Mouse (Mus musculus): ENCODE results near the gene Clip1. TPM values are rescaled to one million over a fixed set of nuclear protein-coding genes. Genes with fewer than 3 reads are reported as not detected.

Gene Clip1
- polyA plus RNA-seq, 1 experiment = 78.2 TPM

DNA sequence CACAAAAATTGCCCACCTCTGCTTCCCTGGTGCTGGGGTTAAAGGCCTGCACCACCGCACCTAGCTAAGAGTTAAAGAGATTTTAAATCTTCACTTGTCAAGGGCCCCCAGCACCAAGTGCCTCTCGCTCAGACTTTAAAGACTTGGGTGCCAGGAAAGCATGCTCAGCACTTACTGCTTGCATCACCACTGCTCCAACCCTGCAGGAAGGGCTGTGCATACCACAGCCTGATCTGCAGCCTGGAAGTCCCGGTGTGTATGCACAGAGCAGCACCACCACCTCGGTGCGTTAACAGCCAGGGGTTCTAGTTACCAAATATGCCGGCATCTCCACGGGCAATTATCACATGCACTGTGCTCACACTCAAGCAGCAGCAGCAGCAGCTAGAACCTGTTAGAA, 26.8 kb downstream of the Clip1 start:
- peaks cover 12% of the 10 kb centered on the region for H3K4me1 ChIP-seq (ENCODE audit: control insufficient read depth, insufficient read depth, low read length)
- no peak for TF ChIP-seq CTCF (IDR thresholded peaks at IDR 0.05; ENCODE audit: extremely low read depth, insufficient read depth, low read length)
- no peak for TF ChIP-seq POLR2A (IDR thresholded peaks at IDR 0.05; ENCODE audit: extremely low read depth, insufficient read depth, low read length)

DNA sequence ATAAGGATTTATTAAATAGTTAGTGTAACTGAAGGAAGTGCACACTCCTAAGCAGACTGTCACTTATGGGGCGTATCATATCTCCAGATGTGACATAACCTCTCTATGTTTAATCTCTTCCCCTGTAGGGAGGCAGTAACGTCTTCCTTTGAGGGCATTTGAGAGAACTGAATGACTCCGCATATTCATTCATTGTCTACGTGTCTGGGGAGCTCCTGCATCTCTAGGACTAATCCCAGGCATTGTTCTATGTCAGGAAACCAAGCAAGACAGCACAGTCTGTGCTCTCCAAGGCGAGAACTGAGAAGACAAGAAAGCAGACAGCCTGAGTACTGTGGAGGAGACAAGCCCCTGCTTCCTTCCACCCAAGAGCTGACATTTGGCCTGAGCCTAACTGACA, 29.5 kb downstream of the Clip1 start:
- Histone ChIP-seq H3K4me3 (ENCODE audit: insufficient read depth, low read length) (no peak overlapping the region), H3K27ac (ENCODE audit: insufficient read depth, low read length) (no peak overlapping the region), H3K4me1 (ENCODE audit: control insufficient read depth, insufficient read depth, low read length) (no peaks in the 10 kb centered on the region)
- TF ChIP-seq CTCF (IDR thresholded peaks at IDR 0.05; ENCODE audit: extremely low read depth, insufficient read depth, low read length) = no peak
- no peak for TF ChIP-seq POLR2A (IDR thresholded peaks at IDR 0.05; ENCODE audit: extremely low read depth, insufficient read depth, low read length)

More for the DNA sequence above, 26.8 kb downstream of the Clip1 start:
- no peak overlapping the region for H3K27ac ChIP-seq (ENCODE audit: insufficient read depth, low read length)
- H3K4me3 ChIP-seq (ENCODE audit: insufficient read depth, low read length) = no peak overlapping the region

DNA sequence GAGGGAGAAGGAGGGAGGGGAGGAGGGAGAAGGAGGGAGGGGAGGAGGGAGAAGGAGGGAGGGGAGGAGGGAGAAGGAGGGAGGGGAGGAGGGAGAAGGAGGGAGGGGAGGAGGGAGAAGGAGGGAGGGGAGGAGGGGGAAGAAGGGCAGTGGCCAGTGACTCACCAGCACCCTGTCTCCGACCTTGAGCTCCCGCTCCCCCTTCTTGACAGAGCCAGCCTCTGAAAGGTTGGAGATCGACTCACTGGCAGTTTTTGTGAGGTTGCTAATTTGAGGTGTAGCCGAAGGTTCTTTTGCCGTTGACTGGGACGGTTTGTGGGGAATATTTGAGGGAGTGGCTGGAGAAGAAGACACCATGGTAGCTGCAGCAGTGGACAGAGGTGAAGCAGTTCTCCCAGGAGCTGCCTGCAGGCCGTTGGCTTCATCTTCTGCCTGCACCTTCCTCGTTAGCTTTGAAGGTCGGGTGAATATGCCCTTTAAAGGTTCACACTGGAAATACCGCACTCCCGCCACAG, 31.1 kb downstream of the Clip1 start:
- H3K27ac ChIP-seq (ENCODE audit: insufficient read depth, low read length) = no peak overlapping the region
- TF ChIP-seq CTCF (IDR thresholded peaks at IDR 0.05; ENCODE audit: extremely low read depth, insufficient read depth, low read length) (no peak), POLR2A (IDR thresholded peaks at IDR 0.05; ENCODE audit: extremely low read depth, insufficient read depth, low read length) (no peak)

DNA sequence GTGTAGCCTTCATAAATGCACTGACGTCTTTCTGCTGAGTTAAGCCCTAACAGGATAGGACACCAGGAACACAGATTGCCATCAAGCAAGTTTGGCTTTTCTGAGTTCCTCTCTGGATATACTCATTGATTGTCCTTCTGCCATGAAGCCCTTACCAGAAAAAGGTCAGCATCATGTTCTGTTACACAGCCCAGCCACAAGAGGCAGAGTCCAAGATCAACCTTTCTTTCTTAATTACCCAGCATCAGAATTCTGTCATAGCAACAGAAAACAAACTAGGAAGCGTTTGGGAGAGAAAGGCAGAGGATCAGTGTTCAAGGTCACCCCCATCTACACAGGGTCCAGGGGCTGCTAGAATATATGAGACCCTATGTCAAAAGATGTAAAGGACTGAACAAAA, 33.6 kb downstream of the Clip1 start:
- TF ChIP-seq CTCF (IDR thresholded peaks at IDR 0.05; ENCODE audit: extremely low read depth, insufficient read depth, low read length) (no peak), POLR2A (IDR thresholded peaks at IDR 0.05; ENCODE audit: extremely low read depth, insufficient read depth, low read length) (no peak)
- H3K4me3 ChIP-seq (ENCODE audit: insufficient read depth, low read length) = no peak overlapping the region
- no peak overlapping the region for H3K27ac ChIP-seq (ENCODE audit: insufficient read depth, low read length)
- no peaks in the 10 kb centered on the region for H3K4me1 ChIP-seq (ENCODE audit: control insufficient read depth, insufficient read depth, low read length)

More for the DNA sequence above, 31.1 kb downstream of the Clip1 start:
- no peaks in the 10 kb centered on the region for H3K4me1 ChIP-seq (ENCODE audit: control insufficient read depth, insufficient read depth, low read length)
- H3K4me3 ChIP-seq (ENCODE audit: insufficient read depth, low read length) = no peak overlapping the region

DNA sequence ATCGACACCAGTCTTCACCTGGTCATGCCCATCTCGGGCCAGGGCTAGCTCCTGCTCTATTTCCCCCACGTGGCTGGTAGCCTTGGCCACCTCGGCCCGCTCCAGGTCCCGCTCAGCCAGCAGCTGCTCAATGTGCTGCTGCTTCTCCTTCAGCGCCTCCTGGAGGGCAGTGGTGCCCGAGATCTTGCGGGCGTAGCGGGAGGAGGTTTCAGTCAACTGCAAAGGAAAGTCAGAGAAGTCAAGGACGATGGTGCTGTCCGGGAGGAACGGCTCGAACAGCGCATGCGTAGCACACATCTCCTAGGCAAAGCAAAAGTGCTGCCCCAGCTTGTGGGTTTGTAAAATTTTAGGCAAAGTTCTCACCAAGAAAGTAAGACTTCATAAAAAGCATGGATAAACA, 42.0 kb downstream of the Clip1 start:
- no peak overlapping the region for H3K27ac ChIP-seq (ENCODE audit: insufficient read depth, low read length)
- no peak overlapping the region for H3K4me3 ChIP-seq (ENCODE audit: insufficient read depth, low read length)
- H3K4me1 ChIP-seq (ENCODE audit: control insufficient read depth, insufficient read depth, low read length) = no peaks in the 10 kb centered on the region
- TF ChIP-seq CTCF (IDR thresholded peaks at IDR 0.05; ENCODE audit: extremely low read depth, insufficient read depth, low read length) (no peak), POLR2A (IDR thresholded peaks at IDR 0.05; ENCODE audit: extremely low read depth, insufficient read depth, low read length) (no peak)

DNA sequence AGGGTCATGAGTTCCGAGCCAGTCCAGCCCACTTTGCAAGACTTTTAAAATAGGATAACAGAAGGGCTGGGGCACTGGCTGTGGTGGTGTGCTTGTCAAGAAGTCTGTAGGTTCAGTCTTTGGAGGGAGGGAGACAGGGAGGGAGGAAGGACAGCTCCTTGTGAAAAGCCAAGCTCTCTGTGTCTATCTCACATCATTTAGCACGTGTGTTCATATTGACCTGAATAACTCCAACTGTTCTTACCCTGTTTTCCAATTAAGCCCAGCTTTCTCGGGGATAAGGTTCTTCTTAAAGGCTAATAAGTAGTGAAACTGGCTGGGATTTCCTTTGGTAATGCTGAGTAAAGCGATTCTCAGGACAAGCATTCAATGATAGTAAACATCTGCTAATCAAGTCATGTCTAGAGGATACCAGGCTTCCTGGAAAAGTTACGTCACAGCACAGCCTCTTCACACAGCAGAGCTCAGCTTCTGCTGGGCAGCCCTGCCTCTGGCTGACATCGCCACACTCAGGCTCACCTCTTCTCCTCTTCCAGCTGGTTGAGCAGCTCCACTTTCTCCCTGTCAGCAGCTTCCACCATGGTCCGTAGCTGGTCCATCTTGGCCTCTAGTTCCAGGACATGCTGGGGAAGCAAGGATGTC, 43.0 kb downstream of the Clip1 start:
- TF ChIP-seq CTCF (IDR thresholded peaks at IDR 0.05; ENCODE audit: extremely low read depth, insufficient read depth, low read length) (no peak), POLR2A (IDR thresholded peaks at IDR 0.05; ENCODE audit: extremely low read depth, insufficient read depth, low read length) (no peak)
- Histone ChIP-seq H3K4me1 (ENCODE audit: control insufficient read depth, insufficient read depth, low read length) (no peaks in the 10 kb centered on the region), H3K27ac (ENCODE audit: insufficient read depth, low read length) (no peak overlapping the region), H3K4me3 (ENCODE audit: insufficient read depth, low read length) (no peak overlapping the region)

GRCm38 (mm10) chr5:123640181-123640580, 44.2 kb downstream of the Clip1 start:
- no peaks in the 10 kb centered on the region for H3K4me1 ChIP-seq (ENCODE audit: control insufficient read depth, insufficient read depth, low read length)
- no peak overlapping the region for H3K27ac ChIP-seq (ENCODE audit: insufficient read depth, low read length)
- TF ChIP-seq POLR2A (IDR thresholded peaks at IDR 0.05; ENCODE audit: extremely low read depth, insufficient read depth, low read length) = no peak
- no peak for TF ChIP-seq CTCF (IDR thresholded peaks at IDR 0.05; ENCODE audit: extremely low read depth, insufficient read depth, low read length)
- no peak overlapping the region for H3K4me3 ChIP-seq (ENCODE audit: insufficient read depth, low read length)

DNA sequence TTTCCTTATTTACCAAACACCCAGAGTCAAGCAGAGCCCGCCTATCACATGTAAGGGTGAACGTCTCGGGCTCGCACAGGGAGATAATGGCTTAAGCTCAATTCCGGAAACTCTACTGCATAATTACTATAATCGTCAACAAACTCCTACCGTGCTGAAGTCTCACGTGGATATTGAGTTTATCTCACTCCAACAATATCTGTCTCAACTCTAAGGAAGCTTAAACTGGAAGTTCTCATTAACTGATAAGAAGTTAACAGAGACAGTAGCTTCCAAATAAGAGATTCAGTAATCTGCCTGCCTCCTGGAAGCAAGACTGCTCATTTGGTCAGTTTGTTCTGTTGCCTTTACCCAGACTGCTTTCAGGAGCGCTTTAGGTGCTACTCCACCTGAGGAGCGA, 53.2 kb downstream of the Clip1 start:
- TF ChIP-seq CTCF (IDR thresholded peaks at IDR 0.05; ENCODE audit: extremely low read depth, insufficient read depth, low read length) (no peak), POLR2A (IDR thresholded peaks at IDR 0.05; ENCODE audit: extremely low read depth, insufficient read depth, low read length) (no peak)
- Histone ChIP-seq H3K4me3 (ENCODE audit: insufficient read depth, low read length) (no peak overlapping the region), H3K4me1 (ENCODE audit: control insufficient read depth, insufficient read depth, low read length) (no peaks in the 10 kb centered on the region), H3K27ac (ENCODE audit: insufficient read depth, low read length) (no peak overlapping the region)

DNA sequence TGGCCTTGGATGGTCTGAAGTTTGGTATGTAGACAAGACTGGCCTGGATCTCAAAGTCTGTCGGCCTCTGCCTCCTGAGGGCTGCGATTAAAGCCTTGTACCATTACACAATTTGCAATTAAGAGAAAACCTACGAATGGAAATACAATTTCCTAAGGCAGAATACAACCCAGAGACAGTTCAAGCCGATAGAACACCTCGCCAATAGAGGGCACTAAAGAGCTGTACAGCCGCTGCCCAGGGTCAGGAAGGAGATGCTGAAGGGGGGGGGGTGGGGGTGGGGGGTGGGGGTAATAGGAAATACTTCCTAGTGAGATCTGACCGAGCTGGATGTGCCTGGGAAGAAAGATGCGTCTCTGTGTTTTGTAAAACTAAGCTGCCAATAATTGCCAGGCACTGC, 57.8 kb downstream of the Clip1 start:
- Histone ChIP-seq H3K4me1 (ENCODE audit: control insufficient read depth, insufficient read depth, low read length) (no peaks in the 10 kb centered on the region), H3K27ac (ENCODE audit: insufficient read depth, low read length) (no peak overlapping the region), H3K4me3 (ENCODE audit: insufficient read depth, low read length) (no peak overlapping the region)
- TF ChIP-seq CTCF (IDR thresholded peaks at IDR 0.05; ENCODE audit: extremely low read depth, insufficient read depth, low read length) (peak; percentile 44; the same call in 1 of the 2 replicates), POLR2A (IDR thresholded peaks at IDR 0.05; ENCODE audit: extremely low read depth, insufficient read depth, low read length) (no peak)

DNA sequence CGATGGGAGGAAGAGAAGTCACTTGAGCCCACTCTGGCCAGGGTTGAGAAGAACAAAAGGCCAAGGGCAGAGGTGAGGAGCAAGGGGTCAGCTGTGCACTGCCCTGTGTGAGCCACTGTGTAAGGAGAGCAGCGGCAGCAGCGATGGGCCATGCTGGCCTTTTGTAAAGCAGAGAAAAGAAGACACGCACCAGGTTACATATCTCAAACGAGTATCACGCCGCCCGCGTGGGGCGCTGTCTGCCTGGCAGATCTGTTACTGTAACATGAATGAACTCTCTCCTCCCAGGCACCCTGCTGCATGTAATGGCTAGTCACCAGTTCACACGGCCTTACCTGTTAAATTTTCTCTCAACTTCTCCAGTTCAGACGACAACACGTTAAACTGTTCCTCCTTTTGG, 62.0 kb downstream of the Clip1 start:
- Histone ChIP-seq H3K4me3 (ENCODE audit: insufficient read depth, low read length) (no peak overlapping the region), H3K27ac (ENCODE audit: insufficient read depth, low read length) (no peak overlapping the region), H3K4me1 (ENCODE audit: control insufficient read depth, insufficient read depth, low read length) (no peaks in the 10 kb centered on the region)
- TF ChIP-seq POLR2A (IDR thresholded peaks at IDR 0.05; ENCODE audit: extremely low read depth, insufficient read depth, low read length) (no peak), CTCF (IDR thresholded peaks at IDR 0.05; ENCODE audit: extremely low read depth, insufficient read depth, low read length) (no peak)
